Mouse (Mus musculus) olfactory bulb, adult 2 months (tissue): ENCODE measurements around the gene Sox13. TPM values are rescaled to one million over a fixed set of nuclear protein-coding genes. Genes with fewer than 3 reads are reported as not detected.

ENCODE experiments used
- H3K27ac ChIP-seq: fragments of 200-500 bp; 2 replicates; pipeline ENCODE4 v1.5.1; 2012; ENCODE audit warnings: low read depth, low read length; ENCODE audit not compliant: insufficient read depth
- H3K4me1 ChIP-seq: fragments of 200-500 bp; 2 replicates; pipeline ENCODE4 v1.6.1; 2012; ENCODE audit warnings: low read length; ENCODE audit not compliant: control insufficient read depth, insufficient read depth
- H3K4me3 ChIP-seq: fragments of 200-500 bp; 2 replicates; pipeline ENCODE4 v1.5.1; 2012; ENCODE audit warnings: mild to moderate bottlenecking, low read depth, low read length, moderate library complexity; ENCODE audit not compliant: insufficient read depth
- CTCF ChIP-seq: fragments of 200-500 bp; IDR thresholded peaks from 2 replicates; pipeline ENCODE4 v1.5.1; 2012; ENCODE audit warnings: low read depth, mild to moderate bottlenecking, low read length, moderate library complexity; ENCODE audit not compliant: insufficient read depth
- POLR2A ChIP-seq: fragments of 200-500 bp; IDR thresholded peaks from 2 replicates; pipeline ENCODE4 v1.6.1; 2012; ENCODE audit warnings: mild to moderate bottlenecking, low read depth, low read length, moderate library complexity; ENCODE audit not compliant: insufficient read depth
- WGBS: fragments of 180-500 bp; shearing (Covaris S2); methylation state at CpG from one replicate; pipeline ENCODE4 v1.1.7; 2018; 5-methylcytosine and 5-hydroxymethylcytosine counted together
- polyA plus RNA-seq: library from polyadenylated mRNA; stranded (reverse); fragments of >200 nt; gene quantifications from 2 replicates; pipeline ENCODE4 v1.2.4, GENCODE M21; 2012; ENCODE audit warnings: low replicate concordance; ENCODE audit not compliant: missing spikeins, insufficient read depth, insufficient read length

Gene Sox13
- polyA plus RNA-seq, 1 experiment = not detected

DNA sequence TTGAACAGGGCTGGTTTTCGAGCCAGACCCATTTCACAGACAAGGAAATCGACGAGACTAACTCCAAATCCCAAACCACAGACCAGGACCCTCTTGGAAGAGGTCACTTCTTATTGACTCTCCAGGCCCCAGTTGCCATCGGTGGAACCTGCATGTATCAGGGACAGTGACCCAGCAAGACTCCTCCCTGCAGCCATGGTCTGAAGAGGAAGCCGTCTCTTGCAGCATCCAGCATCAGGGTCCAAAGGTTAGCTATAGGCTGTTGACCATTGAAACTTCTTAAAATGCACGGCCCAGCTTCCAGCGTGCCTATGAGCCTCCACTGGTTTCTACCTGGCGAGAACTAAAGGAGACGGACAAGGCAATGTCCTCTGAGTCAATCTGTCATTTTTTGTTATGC, 14.4 kb downstream of the Sox13 start:
- no peak overlapping the region for H3K27ac ChIP-seq
- no peak overlapping the region for H3K4me3 ChIP-seq
- TF ChIP-seq POLR2A (no peak), CTCF (no peak)
- 91% methylated on average over 9 of the region's 9 CpGs for whole genome bisulfite sequencing
- H3K4me1 ChIP-seq = peaks cover 13% of the 10 kb centered on the region

DNA sequence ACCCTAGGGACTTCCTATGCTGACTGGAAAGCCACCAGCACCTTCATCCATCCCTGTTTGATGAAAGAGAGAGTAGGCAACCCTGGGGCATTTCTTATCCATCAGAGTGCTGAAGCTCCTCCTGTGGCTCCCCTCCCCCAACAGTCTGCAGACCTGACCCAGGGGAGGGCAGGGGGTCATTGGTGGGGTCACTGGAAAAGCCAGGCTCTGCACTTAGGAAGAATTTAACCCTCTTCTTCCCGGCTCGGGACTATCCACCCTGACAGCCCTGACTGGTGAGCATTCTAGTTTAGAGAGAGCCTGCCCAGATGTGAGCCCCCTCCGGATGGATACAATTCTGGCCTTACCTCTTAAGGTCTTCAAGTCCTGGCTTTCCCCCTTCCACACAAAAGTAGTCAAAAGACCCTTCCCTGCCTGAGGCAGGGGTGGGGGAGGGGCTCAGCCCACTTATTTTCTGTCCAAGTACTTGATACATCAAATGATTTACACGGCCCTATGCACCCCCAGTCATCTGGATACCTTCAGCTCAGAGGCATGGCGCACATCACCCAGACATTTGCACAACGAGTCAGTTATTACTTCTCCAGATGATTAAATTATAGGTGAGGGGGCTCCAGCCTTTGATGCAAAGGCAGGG, 15.2 kb downstream of the Sox13 start:
- H3K27ac ChIP-seq = no peak overlapping the region
- TF ChIP-seq POLR2A = no peak
- TF ChIP-seq CTCF = no peak
- no peak overlapping the region for H3K4me3 ChIP-seq
- H3K4me1 ChIP-seq = peaks cover 13% of the 10 kb centered on the region
- WGBS = 47% methylated on average over 6 of the region's 6 CpGs

DNA sequence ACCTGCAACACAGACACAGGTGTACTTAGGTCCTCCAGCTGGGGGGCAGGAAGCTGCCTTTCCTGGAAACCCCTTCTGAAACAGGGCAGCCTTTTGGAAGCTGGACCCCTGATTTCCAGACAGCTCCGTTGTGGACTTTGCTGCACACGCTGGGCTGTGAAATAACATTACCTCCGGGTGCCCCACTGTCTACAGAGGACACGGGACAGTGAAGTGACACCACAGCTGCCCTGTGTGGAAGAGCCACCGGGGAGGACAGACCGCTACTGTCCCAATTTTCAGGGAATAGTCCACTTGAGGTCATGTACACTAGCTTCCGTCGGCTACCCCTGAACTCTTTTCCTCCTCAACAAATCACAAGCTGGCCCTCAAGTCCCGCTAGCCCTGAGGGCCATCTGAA, 15.9 kb downstream of the Sox13 start:
- Histone ChIP-seq H3K4me3 (no peak overlapping the region), H3K4me1 (peaks cover 15% of the 10 kb centered on the region), H3K27ac (no peak overlapping the region)
- 81% methylated on average over 9 of the region's 9 CpGs for WGBS
- TF ChIP-seq CTCF = no peak
- TF ChIP-seq POLR2A = no peak

DNA sequence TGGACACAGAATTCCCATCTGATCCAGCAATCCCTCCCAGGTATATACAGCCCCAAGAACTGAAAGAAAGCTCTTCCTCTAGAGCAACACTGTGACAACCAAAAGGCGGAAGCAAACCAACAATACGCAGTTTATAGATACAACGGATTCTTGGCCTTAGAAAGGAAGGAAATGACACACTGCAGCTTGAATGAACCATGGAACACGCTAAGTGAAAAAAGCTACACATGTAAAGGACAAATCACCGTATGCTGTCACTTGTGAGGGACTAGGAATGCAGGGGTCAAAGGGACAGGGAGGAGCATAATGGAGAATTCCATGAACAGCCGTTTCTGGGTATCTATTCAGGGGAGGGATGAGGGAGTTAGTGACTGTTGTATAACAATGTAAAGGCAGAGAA, 16.7 kb downstream of the Sox13 start:
- TF ChIP-seq CTCF (no peak), POLR2A (no peak)
- WGBS = 85% methylated on average over 6 of the region's 6 CpGs

DNA sequence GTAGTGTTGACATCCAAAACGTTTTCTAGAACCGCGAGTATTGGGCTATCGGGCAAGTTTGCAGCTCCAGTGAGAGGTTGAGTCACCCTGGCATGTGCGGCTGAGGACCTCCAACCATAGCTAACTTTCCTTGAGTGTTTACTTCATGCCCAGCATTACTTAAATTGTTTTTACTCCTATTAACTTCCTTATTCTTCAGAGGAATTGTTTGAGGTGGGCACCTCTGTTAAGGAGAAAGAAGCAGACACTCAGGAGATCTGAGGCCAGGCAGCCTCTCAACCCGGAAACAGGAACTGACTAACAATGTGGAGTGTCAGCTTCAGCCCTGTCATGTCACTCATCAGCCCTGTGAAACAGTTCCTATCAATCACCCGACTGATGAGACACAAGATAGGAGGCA, 17.6 kb downstream of the Sox13 start:
- H3K27ac ChIP-seq = no peak overlapping the region
- H3K4me1 ChIP-seq = peaks cover 6% of the 10 kb centered on the region; the same call in 1 of the 2 replicates
- no peak overlapping the region for H3K4me3 ChIP-seq
- no peak for TF ChIP-seq POLR2A
- no peak for TF ChIP-seq CTCF
- 92% methylated on average over 7 of the region's 7 CpGs for WGBS

More for the DNA sequence above, 16.7 kb downstream of the Sox13 start:
- peaks cover 7% of the 10 kb centered on the region; the same call in 1 of the 2 replicates for H3K4me1 ChIP-seq
- H3K4me3 ChIP-seq = no peak overlapping the region
- no peak overlapping the region for H3K27ac ChIP-seq

DNA sequence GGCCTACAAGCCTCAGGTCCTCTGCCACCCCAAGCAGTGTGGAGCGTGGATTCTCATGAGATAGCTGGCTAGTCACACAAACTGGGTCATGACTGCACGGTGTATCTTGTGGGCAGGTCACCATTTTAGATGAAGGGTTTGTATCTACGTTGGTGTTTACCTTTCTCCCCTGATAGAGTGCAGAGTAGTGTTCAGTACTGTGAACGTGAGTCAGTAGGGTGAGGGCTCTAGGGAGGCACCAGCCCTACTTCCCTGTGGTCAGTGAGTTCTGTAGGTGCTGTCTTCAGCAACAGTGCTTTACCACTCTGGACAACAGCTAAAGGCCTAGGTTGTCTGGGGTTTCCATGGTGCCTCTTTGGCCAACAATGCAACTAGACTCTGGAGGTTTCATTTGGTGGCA, 20.2 kb downstream of the Sox13 start:
- Histone ChIP-seq H3K4me1 (peaks cover 13% of the 10 kb centered on the region; the same call in 1 of the 2 replicates), H3K4me3 (no peak overlapping the region), H3K27ac (no peak overlapping the region)
- TF ChIP-seq POLR2A (no peak), CTCF (no peak)
- 89% methylated on average over 4 of the region's 4 CpGs for WGBS

DNA sequence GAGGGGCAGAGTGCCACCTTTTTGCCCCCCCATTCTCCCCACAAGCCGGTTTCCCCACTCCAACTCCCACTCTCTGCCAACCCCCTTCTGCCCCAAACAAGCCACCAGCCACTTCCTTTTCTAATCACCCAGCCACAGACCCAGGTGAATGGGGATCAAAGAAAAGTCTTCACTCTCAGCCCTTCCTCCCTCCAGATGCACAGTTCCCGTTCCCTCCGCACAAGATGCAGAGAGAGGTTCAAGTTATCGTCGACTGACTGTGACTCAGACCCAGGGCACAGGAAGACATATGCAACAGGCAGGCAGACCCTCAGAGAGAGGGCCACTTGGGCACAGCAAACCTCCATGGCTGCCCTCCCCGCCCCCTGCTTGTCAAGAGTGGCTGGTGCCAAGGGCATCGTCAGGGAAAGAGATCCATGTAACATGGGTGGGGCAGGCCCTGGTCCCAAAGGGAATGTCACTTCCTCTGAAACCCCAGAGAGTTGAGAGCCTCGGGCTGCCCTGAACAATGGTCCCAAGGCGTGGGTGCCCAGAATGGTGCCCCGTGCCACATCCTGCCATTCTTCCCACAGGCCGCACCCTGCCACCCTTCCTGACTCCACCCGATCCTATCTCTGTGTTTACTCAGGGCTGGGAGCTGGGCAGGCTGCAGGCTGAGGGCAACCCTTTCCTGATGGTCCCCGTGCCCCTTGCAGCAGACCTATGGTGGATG, 24.0 kb downstream of the Sox13 start:
- no peak for TF ChIP-seq POLR2A
- TF ChIP-seq CTCF = no peak
- 81% methylated on average over 13 of the region's 13 CpGs for WGBS

DNA sequence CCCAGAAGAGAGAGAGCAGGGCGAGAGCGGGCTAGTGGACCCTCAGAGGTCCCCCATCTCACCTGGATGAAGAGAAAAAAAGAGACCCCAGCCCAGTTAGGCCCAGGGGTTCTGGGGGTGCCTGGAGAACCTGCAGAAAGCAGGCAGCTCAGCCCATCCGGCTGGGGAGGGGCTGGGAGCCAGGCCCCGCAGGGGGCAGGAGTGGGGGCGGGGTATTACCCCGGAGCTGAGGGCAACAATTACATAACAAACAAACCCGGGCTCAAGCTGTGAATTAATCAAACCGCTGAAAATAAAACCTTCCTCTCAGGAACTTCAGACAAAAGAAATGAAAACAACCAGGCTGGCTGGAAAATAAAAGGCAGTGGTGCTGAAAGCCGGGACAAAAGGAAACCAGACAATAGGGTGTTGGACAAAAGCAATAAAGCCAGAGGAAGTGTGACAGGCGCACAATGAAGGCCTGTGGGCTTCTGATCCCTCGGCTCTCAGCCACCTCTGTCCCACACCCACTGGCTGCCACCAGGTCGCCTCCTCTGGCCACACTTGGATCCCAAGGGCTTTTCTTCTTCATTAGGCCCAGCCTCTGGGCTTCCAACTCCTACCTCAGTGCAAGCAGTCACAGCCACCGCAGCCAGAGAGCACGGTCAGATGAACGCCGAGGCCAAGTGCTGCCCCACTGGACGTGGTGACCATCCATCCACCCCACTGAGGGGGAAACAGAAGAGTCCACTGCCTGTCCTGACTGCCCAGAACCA, 26.5 kb downstream of the Sox13 start:
- peaks cover 21% of the 10 kb centered on the region for H3K4me1 ChIP-seq
- WGBS = 18% methylated on average over 17 of the region's 17 CpGs
- no peak overlapping the region for H3K4me3 ChIP-seq
- H3K27ac ChIP-seq = peak overlapping the region; percentile 78
- TF ChIP-seq POLR2A (no peak), CTCF (no peak)

More for the DNA sequence above, 24.0 kb downstream of the Sox13 start:
- H3K4me3 ChIP-seq = no peak overlapping the region
- no peak overlapping the region for H3K27ac ChIP-seq
- peaks cover 18% of the 10 kb centered on the region for H3K4me1 ChIP-seq

DNA sequence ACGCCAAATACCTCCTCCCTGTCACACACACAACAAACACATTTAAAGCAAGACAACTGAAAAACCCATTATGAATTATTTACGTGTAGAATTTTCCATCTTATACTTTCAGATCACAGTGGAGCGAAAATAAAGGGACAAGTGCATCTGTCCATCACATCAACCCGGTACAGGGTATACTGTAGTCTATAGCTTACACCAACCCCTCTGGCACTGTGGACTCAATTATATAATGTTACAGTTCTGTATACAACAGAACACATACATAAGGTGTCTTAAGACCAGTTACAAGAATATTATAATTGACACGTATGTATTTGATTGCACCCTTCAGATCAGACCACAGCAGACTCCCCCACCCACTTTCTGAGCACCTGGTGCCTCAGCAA, 27.1 kb downstream of the Sox13 start:
- Histone ChIP-seq H3K4me1 (peaks cover 21% of the 10 kb centered on the region), H3K27ac (no peak overlapping the region), H3K4me3 (no peak overlapping the region)
- WGBS = 81% methylated on average over 5 of the region's 5 CpGs
- no peak for TF ChIP-seq CTCF
- TF ChIP-seq POLR2A = no peak
